Mouse (Mus musculus) urinary bladder, postnatal 10 days (tissue): Measurements from ENCODE around the gene Zfp710.

Source experiments
- DNase-seq: peaks from one replicate; pipeline ENCODE4 v3.0.0; 2022; ENCODE audit warnings: low spot score

The Zfp710 gene

DNA sequence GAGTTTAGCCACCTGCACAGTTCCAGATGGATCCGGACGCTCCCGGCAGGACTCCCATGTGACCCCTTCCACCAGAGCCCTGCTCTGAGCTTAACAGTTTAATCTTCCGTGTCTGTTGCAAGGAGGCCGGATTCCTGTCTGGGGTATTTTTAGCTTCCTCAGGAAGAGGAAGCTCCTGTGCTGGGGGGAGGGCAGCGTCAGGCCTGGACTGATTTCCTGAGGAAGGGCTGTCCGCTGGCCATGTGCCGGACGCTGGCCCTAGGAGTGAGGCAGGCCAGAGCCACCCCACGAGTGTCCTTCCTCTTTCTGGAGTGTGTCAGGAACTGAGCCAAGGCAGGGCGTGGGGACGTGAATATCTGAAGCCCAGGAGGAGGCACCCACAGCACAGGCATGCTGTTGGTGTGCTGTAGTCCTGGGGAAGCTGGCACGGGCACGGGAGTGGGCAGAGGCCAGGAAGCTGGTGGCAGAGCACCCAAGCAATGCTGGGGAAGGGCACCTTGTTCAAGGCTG is 54.2 kb downstream of the Zfp710 start:
- DNase-seq = no peak

DNA sequence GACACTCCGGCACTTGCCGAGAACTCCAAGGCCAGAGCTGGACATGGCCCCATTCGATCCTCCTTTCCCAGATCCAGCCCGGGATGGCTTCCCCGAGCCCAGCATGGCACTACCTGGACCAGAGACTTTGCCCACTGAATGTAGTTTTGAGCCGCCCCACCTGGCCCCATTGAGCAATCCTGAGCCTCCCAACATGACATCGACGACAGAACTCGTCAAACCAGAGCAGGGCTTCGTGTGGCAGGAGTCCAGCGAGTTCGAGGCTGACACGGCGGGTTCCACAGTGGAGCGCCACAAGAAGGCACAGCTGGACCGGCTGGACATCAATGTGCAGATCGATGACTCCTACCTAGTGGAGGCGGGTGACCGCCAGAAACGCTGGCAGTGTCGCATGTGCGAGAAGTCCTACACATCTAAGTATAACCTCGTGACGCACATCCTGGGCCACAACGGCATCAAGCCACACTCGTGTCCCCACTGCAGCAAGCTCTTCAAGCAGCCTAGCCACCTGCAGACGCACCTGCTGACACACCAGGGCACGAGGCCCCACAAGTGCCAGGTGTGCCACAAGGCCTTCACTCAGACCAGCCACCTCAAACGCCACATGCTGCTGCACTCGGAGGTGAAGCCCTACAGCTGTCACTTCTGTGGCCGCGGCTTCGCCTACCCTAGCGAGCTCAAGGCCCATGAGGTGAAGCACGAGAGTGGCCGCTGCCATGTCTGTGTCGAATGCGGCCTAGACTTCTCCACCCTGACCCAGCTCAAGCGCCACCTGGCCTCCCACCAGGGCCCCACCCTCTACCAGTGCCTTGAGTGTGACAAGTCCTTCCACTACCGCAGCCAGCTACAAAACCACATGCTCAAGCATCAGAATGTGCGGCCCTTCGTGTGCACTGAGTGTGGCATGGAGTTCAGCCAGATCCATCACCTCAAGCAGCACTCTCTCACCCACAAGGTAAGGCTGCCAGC is 57.3 kb downstream of the Zfp710 start:
- DNase-seq = no peak

DNA sequence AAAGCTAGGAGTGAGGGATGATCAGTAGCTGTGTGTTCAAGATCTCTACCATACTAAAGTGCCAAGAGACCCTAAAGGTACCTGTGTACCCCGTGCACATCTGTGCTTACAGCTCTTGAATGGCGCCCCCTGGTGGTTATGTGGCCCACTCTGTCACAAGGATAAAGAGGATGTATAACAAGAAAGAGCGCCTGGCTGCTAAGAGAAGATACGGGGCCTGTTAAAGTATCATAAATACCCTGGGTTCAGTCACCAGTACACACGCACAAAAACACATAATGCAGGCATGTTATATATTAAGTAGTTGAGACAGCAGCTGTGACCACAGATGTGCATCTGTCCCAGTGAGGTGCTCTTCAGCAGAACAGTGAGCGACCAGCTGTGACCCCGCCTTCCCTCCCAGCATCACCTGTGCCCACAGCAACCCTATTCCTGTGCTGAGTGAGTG is 59.9 kb downstream of the Zfp710 start:
- DNase-seq = no peak

DNA sequence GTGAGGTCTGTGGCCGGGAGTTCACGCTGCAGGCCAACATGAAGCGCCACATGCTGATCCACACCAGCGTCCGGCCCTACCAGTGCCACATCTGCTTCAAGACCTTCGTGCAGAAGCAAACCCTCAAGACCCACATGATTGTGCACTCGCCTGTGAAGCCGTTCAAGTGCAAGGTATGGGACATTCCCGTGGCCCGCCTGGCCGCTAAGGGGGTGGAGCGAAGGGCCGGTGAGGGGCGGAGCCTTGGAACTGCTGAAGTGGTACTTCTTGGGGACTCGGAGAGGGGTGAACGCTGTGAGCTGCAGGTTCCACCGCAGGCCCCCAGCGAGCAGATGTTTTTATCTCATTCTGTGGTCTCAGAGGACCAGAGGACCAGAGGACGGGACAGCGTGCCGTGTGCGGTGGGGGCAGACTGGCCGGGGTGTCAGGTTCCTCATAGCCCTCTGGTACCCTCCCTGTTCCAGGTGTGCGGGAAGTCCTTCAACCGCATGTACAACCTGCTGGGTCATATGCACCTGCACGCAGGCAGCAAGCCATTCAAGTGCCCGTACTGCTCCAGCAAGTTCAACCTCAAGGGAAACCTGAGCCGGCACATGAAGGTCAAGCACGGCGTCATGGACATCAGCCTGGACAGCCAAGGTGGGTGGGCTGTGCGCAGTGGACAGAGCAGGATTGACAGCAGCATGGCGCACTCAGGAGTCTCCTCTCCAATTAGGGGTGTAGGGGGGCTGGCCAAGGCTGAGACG is 61.5 kb downstream of the Zfp710 start:
- DNase-seq = no peak

DNA sequence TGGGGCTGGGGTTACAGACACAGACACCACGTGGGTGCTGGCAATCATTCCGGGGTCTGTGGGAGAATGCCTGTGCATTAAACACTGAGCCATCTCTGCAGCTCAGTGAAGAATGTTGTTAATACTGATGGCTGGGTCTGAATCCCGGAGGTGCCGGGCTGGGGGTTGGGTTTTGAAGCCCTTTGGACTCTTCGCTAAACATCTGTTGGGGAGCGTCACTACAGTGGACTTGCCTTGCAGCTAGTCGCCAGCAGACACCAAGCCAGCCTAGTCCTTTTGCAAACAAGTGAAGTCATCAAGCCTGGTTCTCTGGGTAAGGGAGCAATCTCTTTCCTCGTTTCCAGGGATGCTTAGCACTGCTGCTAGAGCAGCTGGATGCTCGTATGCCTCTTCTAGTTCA is 63.6 kb downstream of the Zfp710 start:
- no peak for DNase-seq

DNA sequence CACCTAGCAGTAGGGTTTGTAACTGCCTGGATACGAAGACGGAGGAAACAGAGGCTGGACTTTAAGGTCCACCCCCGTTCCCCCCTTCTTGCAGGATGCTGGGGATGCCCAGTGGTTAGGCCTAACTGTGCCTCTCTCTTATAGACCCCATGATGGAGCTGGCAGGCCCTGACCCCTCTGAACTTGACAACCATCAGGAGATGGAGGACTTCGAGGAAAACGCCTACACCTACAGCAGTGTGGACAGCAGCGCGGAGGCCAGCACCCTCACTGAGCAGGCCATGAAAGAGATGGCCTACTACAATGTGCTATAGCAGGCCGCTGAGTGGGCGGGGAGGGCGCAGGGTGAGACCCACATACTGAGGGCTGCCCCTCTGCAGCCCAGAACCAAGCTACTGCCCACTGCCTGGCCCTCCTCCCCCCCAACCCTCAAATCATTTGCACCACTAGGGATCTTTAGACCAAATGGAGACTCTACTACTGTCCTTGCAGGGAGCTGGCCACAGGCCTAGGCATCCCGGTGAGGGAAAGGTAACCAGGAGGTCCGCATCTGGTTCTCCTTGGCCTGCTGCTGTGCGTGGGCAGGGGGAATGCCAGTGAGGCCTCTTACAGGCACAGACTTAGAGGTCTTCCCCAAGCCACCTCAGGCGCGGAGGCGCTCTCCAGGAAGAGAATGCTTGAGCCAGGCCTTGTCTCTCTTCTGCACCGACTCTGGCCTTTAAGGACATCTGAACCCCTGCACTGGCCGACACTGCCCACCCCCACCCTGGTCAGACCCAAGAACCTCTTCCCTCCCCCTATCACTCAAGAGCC is 65.8 kb downstream of the Zfp710 start:
- no peak for DNase-seq

DNA sequence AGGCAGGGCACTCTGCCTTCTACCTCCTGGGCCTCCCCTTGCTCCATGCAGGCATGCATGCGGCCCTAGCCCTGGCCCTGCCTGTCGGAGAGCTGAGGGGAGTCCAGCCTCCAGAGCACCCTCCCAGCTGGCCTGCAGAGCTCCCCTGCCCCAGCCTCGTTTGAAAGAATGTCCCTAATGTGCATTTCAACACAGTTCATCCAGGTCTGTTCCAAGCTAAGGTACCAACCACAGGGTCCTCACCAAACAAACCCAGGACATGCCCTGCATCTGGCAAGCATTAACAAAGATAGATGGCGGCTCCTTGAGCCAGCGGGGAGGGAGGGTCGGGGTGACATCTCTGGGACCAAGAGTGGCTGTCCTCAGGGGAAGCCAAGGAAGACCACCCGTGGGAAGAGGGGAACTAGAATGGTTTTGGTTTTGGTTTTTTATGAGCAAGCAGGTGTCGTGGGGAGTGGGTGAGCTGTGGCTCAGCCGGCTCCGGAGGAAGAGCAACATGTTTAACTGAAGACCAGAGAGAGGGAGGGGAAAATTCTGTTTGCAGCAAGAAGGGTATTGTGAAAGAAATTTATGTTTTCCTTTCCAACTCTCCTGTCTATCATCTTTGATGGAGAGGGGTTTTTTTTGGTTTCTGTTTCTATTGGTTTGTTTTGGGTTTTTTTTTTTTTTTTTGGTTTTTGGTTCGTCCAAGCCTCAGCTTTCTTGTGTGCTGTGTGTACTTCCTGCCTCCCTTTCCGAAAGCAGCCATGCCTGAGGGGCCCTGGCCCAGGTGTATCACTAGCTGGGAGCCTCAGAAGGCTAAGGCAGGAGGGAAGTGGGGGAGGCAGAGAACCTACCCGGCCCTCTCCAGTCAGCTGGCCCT is 66.6 kb downstream of the Zfp710 start:
- no peak for DNase-seq

DNA sequence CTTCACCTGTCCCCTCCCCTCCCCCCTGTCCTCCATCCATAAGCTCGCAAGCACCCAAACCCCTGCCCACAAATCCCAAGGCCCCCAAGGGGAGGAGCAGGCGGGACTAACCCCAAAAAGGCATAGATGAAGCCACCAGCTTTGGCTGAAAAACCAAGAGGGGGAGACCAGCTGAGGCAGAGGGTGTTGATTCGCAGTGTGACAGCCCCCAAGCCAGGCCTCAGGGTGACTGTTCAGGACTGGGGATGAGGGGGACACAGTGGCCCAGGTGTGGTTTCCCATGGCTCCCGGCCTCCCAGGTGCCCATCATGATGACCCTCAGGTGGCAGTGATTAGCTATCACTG is 67.2 kb downstream of the Zfp710 start:
- DNase-seq = no peak

DNA sequence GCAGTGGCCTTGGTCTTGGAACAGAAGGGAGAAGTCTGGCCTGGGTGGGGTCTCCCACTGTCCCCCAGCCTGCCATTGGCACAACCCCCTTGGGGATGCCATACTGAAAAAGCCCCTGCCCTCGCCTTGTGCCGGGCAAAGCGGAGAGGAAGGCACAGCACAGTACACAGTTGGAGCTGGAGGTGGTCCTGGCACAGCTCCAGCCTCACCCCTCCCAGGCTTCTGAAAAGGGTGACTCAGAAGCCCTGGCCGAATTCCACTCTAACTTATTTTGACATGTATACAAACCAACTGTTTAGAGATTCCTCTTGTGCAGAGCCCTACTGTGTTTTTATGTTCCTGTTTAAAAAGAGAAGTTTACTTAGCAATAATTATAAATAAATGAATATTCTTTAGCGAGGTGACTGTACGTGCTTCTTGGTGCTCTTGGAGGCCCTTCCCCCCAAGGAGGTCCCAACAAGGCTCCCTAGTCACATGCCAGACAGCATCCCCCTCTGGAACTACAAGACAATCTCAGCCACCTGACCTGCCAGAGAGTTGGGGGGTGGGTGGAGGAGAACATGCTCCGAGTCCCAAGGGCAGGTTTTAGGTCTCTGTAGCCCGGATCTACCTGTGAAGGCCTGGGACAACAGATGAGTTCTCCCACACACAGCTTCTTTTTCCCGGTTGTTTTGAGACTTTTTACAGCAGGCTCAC is 67.9 kb downstream of the Zfp710 start:
- no peak for DNase-seq

DNA sequence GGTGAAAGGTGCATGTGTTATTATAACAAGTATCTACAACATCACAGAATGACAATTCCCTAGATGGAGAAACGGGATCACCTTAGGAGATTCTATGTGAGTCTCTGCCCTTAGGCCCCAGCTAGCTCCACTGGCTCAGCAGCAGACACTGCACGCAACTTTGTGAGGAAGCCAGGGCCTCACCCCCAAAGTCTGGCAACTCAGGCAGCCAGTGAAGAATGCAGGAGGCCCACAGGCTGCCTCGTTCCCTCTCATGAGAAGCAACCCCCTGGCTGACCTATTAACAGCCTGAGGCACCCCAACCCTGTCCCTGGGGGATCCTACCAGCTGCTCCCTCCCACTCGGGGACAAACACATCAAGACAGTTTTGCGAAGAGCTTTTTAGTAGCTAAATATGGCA is 69.9 kb downstream of the Zfp710 start:
- DNase-seq = no peak

DNA sequence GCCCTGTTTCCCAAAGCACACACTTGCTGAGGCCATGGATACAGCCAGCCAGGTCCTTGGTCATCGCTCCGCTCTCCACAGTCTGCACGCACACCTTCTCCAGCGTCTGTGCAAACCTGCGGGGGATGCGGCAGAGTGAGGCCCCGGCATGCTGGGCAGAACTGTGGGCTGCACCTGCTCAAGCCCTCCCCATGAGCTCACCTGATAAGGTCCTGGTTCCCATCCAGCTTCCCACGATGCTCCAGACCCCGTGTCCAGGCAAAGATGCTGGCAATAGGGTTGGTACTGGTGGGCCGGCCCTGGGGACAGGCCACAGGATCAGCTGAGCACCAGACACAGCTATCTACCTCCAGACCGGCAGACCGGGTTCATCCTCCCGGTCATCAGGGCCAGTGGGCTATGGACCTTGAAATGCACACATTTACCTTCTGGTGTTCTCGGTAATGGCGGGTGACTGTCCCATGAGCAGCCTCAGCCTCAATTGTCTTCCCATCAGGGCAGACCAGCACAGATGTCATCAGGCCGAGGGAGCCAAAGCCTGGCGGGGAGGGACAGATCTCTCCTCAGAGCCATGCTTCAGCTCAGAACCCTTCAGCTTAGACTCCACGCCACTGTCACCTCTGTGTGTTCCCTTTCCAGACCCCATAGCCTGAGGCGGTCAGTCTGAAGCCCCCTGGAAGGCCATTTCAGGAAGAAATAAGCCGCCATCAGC is 71.1 kb downstream of the Zfp710 start:
- no peak for DNase-seq

DNA sequence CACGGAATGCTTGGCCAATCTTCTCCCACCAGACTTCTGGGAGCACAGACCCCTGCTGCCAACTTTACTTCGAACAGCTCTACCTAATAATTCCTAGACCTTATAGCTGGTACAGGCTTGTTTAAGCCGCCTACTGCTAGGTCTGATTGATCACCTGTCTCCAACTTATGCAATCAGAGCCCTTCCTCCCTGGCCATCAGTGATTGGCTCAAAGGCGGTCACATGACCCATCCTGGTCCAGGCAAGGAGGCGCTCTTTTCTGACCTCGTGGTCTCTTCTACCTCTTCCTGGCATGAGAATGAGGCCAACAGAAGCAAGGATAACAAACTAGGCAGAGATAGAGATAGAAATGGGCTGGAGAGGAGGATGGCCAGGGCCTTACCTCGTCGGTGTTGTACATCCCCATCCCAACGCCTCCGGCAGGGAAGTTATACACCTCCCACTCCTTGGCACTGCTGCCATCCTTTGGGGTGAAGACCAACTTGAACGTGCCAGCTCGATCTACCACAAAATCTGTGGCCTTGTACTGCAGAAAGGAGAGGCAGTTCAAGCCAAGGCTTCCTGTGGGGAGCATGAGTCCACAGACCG is 73.9 kb downstream of the Zfp710 start:
- no peak for DNase-seq

DNA sequence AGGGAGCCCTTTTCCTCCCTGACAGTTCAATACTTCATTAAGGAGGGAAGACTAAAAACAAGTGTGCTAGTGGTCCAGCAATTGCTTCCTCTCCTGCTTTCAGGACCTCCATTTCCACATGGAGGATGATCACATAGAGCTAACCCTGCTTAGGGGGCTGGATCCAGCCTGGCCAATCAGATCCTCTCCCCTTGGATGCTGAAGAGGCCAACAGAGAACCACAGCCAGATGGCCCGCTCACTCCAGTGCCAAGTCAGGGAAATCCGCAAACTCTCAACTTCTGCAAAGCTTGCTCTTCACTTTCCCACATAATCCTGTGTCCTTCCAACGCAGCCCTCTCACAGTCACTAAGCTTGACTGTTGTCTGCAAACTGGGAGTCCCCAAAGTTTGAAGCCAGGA is 78.7 kb downstream of the Zfp710 start:
- no peak for DNase-seq

DNA sequence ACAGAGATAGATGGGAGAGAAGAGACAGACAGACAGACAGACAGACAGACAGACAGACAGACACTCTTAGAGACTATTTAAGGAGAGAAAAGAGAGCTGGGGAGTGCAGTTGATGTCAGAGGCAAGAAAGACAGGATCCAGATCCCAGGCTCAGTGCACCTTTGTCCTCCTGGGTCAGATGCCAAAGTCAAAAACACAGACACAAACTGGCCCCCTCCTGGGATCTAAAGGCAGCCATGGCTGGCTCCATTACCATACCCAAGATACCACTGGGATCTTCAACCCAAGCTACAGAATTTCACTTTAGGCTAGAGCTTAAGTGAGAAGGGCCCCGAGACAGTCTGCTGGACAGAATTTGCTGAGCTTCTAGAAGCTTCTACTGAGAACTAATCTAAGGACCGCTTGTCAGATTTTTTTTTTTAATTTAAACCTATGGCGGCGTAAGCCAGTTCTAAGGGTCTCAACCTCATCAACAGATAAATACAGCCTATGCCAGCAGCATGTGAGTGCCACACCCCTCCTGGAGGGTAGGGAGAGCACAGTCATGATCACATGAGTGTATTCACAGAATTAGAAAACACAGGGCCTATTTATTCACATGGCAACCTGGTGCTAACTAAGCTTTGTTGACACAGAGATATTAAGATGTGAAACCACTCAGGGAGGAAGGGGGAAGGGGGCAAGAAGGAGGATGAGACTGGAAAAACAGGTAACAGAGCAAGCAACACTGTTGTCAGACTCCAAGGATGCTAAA is 81.2 kb downstream of the Zfp710 start:
- no peak for DNase-seq

DNA sequence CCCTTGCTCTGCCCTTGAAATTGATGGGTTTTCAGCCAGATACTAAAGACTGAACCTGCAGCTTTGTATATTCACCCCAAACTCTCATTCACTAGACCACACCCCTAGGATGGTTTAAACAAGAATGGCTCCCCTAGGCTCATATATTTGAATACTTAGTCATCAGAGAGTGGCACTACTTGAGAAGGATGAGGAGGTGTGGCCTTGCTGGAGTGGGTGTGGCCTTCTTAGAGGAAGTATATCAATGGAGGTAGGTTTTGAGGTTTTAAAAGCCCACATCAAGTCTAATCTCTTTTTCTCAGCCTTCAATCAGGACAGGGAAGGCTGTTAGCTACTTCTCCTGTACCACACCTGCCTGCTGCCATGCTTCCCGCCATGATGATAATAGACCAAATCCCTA is 81.8 kb downstream of the Zfp710 start:
- no peak for DNase-seq

DNA sequence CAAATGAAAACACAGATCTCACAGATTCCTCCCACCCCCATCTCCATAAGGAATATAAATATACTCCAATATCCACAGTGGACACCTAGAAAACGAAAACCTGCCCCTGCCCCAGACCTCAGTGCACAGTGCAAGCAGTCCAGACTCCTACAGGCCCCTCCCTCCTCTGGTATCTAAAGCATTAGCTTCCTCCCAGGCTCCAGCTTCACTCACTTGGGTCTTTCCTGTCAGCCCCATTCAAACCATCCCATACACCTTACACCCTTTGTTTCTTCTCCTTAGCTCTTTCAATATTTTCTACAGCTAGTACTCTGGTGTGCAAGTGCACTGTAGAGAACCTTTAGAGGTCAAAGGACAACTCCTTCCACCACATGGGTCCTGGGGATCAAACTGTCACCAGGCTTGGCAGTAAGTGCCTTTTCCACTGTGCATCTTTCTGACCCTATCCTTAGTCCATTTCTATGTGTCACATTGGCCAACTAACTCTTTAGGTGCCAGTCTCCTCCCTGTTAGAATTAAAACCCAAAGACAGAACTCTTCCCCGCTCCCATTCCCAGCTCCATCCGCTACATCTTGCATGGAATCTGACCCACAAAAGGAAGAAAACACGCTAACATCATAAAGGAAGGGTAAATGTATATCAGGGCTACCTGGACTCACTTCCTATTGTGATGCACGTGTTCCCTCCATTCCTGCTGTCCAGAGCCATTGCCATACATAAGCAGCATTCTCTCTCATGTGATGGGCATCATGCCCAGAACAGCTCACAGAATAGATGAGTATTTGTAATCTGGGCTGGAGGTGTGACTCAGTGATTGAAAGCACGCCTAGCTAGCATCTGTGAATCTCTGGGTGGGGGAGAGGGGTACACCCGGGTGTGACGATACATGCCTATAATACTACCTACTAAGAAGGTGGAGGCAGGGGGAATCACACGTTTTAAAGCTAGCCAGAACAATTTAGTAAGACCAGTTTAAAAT is 86.7 kb downstream of the Zfp710 start:
- DNase-seq = no peak

DNA sequence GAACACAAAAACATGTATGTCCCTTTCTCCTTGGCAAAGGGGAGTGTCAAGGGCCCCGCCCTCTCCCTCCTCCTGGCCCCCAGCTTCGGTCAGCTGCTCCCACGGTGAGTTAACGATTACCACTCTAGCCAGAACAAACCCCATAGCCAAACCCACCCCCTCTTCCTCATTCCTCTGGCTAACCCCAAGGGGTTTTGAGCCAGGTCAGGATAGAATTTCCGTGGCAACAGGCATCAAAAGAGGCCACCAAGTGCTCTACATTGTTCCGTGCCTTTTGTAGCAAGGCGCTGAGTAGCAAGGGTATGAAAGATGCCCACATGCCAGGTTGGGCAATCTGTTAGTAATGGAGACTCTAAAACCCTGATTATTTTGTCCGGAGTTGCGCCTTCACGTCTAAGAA is 89.4 kb downstream of the Zfp710 start:
- no peak for DNase-seq
